Mouse (Mus musculus): ENCODE results near the gene Ric1.
"Not testable (repeated sequence)": the region's sequence is repeated elsewhere in the genome, so short reads cannot be mapped to it uniquely, and the experiment has no call there.

GRCm38 (mm10) chr19:29551980-29552379, 29.9 kb downstream of the Ric1 start:
- not testable (repeated sequence) for TF ChIP-seq GATA1 (IDR thresholded peaks at IDR 0.05; ENCODE audit: borderline replicate concordance, low read length); FLI1 (IDR thresholded peaks at IDR 0.05; ENCODE audit: low read length)
